Comparison of ENCODE assay signal across 9 mouse cellular contexts in genomic region chr4:43860744-43861519, GRCm38 (mm10). TPM values are rescaled to one million over a fixed set of nuclear protein-coding genes. Genes with fewer than 3 reads are reported as not detected.
DNase-seq lines count a peak whose midpoint lies in the region; ATAC-seq and TF ChIP-seq lines count a peak whose summit lies in the region.
"Had no signal": no experiment of that assay in that cellular context is flagged by ENCODE, and none has a peak within 500 bp of the region (broad histone marks: within the 10 kb centered on the region; RNA-seq: fewer than 3 reads in every experiment).

No protein-coding gene starts in this region.

- no peak for ATAC-seq in liver, embryonic 14.5 days (ENCODE audit: insufficient read depth)

- no peaks in the 10 kb centered on the region for H3K9me3 ChIP-seq in liver, embryonic 14.5 days (ENCODE audit: control insufficient read depth, low read length)

- TF ChIP-seq CTCF in heart, adult 2 months (IDR thresholded peaks at IDR 0.05), result peak; percentile 89
- TF ChIP-seq CTCF in liver, embryonic 14.5 days (IDR thresholded peaks at IDR 0.05; ENCODE audit: low read depth), result peak; percentile 86

- H3K36me3 ChIP-seq in heart, adult 2 months (ENCODE audit: control insufficient read depth, insufficient read depth, low read length), result no peaks in the 10 kb centered on the region
- no peaks in the 10 kb centered on the region for H3K36me3 ChIP-seq in liver, embryonic 14.5 days (replicated peaks; ENCODE audit: control insufficient read depth, insufficient read depth, low read depth)

- H3K9ac ChIP-seq in heart, adult 2 months (ENCODE audit: low read depth, low read length), result no peak overlapping the region
- no peak overlapping the region for H3K9ac ChIP-seq in liver, embryonic 14.5 days (replicated peaks)

- H3K27me3 ChIP-seq in heart, adult 2 months (ENCODE audit: control insufficient read depth, insufficient read depth, low read length), result no peaks in the 10 kb centered on the region
- H3K27me3 ChIP-seq in liver, embryonic 14.5 days (ENCODE audit: control insufficient read depth, insufficient read depth, low read length), result no peaks in the 10 kb centered on the region

- no peaks in the 10 kb centered on the region for H3K79me2 ChIP-seq in heart, adult 2 months (replicated peaks; ENCODE audit: control insufficient read depth, insufficient read depth, low read length)

- H3K27ac ChIP-seq in heart, adult 2 months, result no peak overlapping the region
- no peak overlapping the region for H3K27ac ChIP-seq in liver, embryonic 14.5 days

- no peak for TF ChIP-seq POLR2A in heart, adult 2 months (IDR thresholded peaks at IDR 0.05; ENCODE audit: insufficient read depth, low read depth, low read length)

- no peak overlapping the region for H3K4me3 ChIP-seq in heart, adult 2 months
- H3K4me3 ChIP-seq in liver, embryonic 14.5 days (ENCODE audit: insufficient read depth in 1 of 2, low read depth in 2 of 2, low read length in 2 of 2), result no peak overlapping the region

- DNase-seq in CD4-positive, CD25-positive, alpha-beta regulatory T cell, adult 2 months (ENCODE audit: low read depth, low spot score), result peak; percentile 80
- peak; percentile 53 to 66 for DNase-seq in adrenal gland, adult 18-20 months (ENCODE audit: low spot score in 2 of 2)
- DNase-seq in embryo, embryonic 11.5 days (ENCODE audit: low read depth, low spot score), result peak; percentile 48
- peak; percentile 61 to 77 for DNase-seq in heart, adult 2 months
- peak; percentile 67 for DNase-seq in kidney, adult 9 months
- DNase-seq in liver, embryonic 14.5 days (ENCODE audit: low read depth in 3 of 3, low spot score in 3 of 3), result peak in 2 of 3 experiments; percentile 16 to 24
- DNase-seq in ovary, postnatal 14 days (ENCODE audit: low spot score), result peak; percentile 63
- peak; percentile 76 for DNase-seq in thymus, postnatal 4 days

- WGBS in heart, adult 2 months, result 10% methylated on average over 14 of the region's 14 CpGs
- WGBS in liver, embryonic 14.5 days (ENCODE audit: insufficient replicate concordance), result 15% methylated on average over 14 of the region's 14 CpGs

- intact Hi-C loops in heart, adult 2 months (cut with DNase I), result loop anchor here (1.0 to 10.0 kb wide), 5 partner anchors 98 to 426 kb away; partner anchors contain the start of gene Npr2

- peak; percentile 81 for TF ChIP-seq EP300 in heart, adult 2 months (IDR thresholded peaks at IDR 0.05; ENCODE audit: insufficient read depth, low read depth, low read length)
- TF ChIP-seq EP300 in liver, embryonic 14.5 days (IDR thresholded peaks at IDR 0.05; ENCODE audit: low read depth), result no peak

- peaks cover 1% of the 10 kb centered on the region for H3K4me1 ChIP-seq in heart, adult 2 months (ENCODE audit: control insufficient read depth, insufficient read depth, low read length)
- no peaks in the 10 kb centered on the region for H3K4me1 ChIP-seq in liver, embryonic 14.5 days (replicated peaks; ENCODE audit: control insufficient read depth in 2 of 2, insufficient read depth in 2 of 2, low read length in 1 of 2)

- no peak overlapping the region for H3K4me2 ChIP-seq in liver, embryonic 14.5 days (ENCODE audit: low read depth)

RNA-seq across cellular contexts. Expression of gene Olfr155, which starts 9.6 kb away (rescaled TPM):
- total RNA-seq in adrenal gland, adult 18-20 months (2021), result not detected
- not detected for total RNA-seq in heart, adult 2 months (2021)
- polyA plus RNA-seq in heart, adult 2 months (2012; rRNA removed), result not detected in 2 replicates
- polyA plus RNA-seq in liver, embryonic 14.5 days (2012; rRNA removed), result not detected in 2 replicates
- polyA plus RNA-seq in liver, embryonic 14.5 days (2014; fragmentation: Nextera tagmentation; extraction: Ambion mirVana), result not detected in 2 replicates
- total RNA-seq: layer of hippocampus, adult 8-10 months had no signal

RNA-seq across cellular contexts. Expression of gene Reck, which starts 14.4 kb away (rescaled TPM):
- 10 to 100 TPM; 17.4 to 22.0 TPM for total RNA-seq in adrenal gland, adult 18-20 months (2021)
- 1 to 10 TPM; 5.4 to 5.6 TPM for total RNA-seq in heart, adult 2 months (2021)
- polyA plus RNA-seq in heart, adult 2 months (2012; rRNA removed), result 6.4 and 9.0 TPM in 2 replicates
- 1.2 and 1.7 TPM in 2 replicates for polyA plus RNA-seq in liver, embryonic 14.5 days (2012; rRNA removed)
- polyA plus RNA-seq in liver, embryonic 14.5 days (2014; fragmentation: Nextera tagmentation; extraction: Ambion mirVana), result 1.6 and 2.0 TPM in 2 replicates

RNA-seq across cellular contexts. Expression of gene Olfr157, which starts 20.9 kb away (rescaled TPM):
- total RNA-seq in adrenal gland, adult 18-20 months (2021), result not detected
- not detected for total RNA-seq in heart, adult 2 months (2021)
- polyA plus RNA-seq in heart, adult 2 months (2012; rRNA removed), result not detected in 2 replicates
- not detected in 2 replicates for polyA plus RNA-seq in liver, embryonic 14.5 days (2012; rRNA removed)
- not detected in 2 replicates for polyA plus RNA-seq in liver, embryonic 14.5 days (2014; fragmentation: Nextera tagmentation; extraction: Ambion mirVana)
- total RNA-seq: layer of hippocampus, adult 8-10 months had no signal

RNA-seq across cellular contexts. Expression of gene Olfr156, which starts 37.2 kb away (rescaled TPM):
- total RNA-seq in adrenal gland, adult 18-20 months (2021), result not detected
- not detected for total RNA-seq in heart, adult 2 months (2021)
- polyA plus RNA-seq in heart, adult 2 months (2012; rRNA removed), result not detected in 2 replicates
- not detected in 2 replicates for polyA plus RNA-seq in liver, embryonic 14.5 days (2012; rRNA removed)
- polyA plus RNA-seq in liver, embryonic 14.5 days (2014; fragmentation: Nextera tagmentation; extraction: Ambion mirVana), result not detected in 2 replicates
- total RNA-seq: layer of hippocampus, adult 8-10 months had no signal

Comparison
In these comparisons a context has a peak if more than half of its experiments do, and no peak if none do; other contexts are left out.
1. DNase-seq: peak in every context shown above with its lines; median percentile 80 in CD4-positive, CD25-positive, alpha-beta regulatory T cell, adult 2 months; 76 in thymus, postnatal 4 days; 69 in heart, adult 2 months; 67 in kidney, adult 9 months; 63 in ovary, postnatal 14 days; 60 in adrenal gland, adult 18-20 months; 48 in embryo, embryonic 11.5 days; 20 in liver, embryonic 14.5 days.